Mouse (Mus musculus) ZHBTc4 (cell line): Measurements from ENCODE around the gene Grid2.

ENCODE experiments used
- DNase-seq: peaks from one replicate; pipeline ENCODE4 v3.0.0-alpha.2; 2011; ENCODE audit warnings: low read depth, low spot score

Grid2 gene

DNA sequence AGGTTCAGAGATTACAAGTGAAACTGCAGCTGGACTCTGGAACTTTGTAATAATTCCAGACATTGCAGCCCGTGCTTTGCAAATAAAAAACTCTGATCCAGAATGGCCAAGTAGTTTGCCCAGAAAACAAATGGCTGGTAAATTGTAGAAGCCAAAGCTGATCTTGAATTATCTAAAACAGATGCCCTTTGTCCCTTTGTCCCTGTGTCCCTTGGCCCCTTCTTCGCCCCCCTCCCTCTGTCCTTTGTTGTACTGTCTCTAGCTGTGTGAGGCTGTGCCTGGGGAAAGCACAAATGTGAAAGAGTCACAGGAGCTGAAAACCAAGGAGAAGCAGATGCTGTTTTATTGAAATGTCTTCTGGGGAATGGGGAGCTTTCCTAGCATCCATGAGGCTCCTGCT lies 1341.2 kb downstream of the Grid2 start:
- DNase-seq = no peak

DNA sequence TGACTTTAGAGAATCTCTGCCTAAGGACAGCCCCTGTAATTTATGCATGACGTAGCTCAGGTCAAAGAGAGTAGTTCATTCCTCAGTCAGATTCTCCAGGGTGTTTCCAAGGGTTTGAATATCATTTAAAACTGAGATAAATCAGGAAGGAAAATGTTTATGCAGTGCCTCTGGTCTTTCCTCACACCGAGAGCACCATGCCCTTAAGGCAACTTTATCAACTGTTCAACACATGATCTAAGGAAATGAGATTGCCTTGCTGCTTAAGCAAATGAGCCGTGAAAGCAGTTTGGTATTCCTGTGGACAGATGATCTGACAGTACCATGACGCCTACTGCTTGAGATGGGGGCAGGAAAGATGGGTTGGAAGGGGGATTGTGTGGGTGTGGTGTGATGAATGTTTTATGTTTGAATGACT lies 1342.5 kb downstream of the Grid2 start:
- no peak for DNase-seq

DNA sequence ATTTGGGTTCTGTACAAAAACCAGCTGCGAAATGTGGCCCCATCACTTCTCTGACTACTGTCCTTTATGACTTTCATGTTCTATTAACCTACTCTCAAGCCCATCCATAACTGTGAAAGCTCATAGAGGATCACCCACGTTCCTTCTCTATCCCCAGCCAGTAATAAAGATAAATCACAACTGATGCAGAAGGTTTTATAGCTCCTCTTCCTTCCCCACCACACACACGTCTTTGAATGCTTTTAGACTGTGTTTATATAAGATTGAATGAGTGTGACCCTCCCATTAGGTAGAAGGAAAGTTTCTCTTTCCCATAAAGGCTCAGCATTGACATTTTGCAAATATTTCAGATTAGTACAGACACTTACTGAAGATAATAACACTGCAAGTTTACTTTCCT lies 1350.1 kb downstream of the Grid2 start:
- DNase-seq = no peak

DNA sequence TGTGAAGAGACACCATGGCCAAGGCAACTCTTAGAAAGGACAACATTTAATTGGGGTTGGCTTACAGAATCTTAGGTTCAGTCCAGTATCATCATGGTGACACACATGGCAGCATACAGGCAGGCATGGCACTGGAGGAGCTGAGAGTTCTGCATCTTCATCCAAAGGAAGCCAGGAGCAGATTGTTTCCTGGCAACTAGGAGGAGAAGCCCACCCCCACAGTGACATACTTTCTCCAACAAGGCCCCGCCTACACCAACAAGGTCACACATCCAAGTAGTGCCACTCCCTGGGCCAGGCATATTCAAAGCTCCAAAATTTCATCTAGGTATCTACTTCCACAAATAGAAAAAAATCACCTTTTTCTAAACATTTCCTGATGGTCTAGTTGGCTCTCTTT lies 1351.4 kb downstream of the Grid2 start:
- no peak for DNase-seq

DNA sequence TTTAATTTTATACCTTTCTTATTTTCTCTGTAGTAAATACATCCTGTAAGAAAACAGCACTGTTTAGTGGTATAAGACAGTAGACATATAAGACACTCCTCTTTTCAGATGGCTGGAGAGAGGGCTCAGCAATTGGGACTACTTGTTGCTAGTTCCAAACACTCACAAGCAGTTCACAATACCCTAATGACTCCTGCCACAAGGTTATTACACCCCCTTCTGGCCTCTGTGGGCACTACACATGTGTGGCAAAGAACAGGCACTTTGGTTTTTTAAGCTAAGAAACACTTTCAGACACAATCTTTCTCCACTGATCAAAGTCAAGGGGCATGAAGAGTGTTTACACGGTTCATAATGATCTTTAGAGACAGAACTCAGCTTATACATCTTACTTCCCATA lies 1352.3 kb downstream of the Grid2 start:
- peak; percentile 53 for DNase-seq

DNA sequence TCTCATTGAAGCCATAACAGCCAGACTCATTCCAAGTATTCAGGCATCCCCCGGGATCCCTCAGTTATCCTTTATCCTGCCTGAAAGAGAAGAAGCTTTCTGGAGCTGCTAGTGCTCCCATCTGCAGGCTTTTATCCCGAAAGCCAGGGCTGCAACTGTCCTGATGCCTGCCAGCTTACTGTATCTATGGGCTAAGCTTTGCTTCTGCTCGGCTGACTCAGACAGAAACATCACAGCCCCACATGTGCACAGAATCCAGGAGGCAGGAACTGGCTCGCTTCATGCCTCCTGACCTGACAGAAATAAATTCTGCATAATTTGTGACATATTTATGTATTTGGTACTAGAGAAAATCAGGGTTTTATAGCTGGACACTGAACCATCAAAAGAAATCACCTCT lies 1361.2 kb downstream of the Grid2 start:
- DNase-seq = no peak

DNA sequence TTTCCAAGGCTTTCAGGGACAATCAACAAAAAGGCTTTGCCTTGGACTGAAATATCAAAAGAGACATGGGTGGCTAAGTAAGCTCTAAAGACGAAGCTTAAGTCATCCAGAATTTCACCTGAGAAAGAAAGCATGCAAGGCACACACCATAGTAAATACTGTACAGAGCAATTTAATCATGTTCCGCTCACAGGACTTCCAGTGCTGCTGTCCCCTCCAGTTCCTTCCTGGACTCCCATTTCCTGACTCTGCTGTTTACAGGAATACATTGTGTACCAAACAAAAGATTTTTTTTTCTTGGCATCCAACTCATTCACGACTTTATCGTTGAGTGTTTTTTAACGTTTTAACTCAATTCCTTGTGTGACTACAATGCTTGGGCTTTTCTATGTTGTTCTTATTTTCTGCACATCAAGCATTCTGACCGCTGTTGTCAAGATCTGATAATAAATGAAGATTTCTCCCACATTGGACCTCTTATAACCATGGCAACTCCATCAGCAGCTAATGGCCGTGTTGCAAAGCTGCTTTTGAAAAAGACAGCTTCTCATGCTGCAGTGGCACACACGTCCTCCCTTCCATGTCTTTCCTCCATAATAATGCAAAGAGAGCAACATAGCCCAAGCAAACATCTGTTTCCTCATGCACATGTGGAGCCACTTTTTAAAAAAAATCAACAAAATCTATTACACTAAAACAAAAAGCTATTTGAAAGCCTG lies 1361.9 kb downstream of the Grid2 start:
- DNase-seq = no peak

DNA sequence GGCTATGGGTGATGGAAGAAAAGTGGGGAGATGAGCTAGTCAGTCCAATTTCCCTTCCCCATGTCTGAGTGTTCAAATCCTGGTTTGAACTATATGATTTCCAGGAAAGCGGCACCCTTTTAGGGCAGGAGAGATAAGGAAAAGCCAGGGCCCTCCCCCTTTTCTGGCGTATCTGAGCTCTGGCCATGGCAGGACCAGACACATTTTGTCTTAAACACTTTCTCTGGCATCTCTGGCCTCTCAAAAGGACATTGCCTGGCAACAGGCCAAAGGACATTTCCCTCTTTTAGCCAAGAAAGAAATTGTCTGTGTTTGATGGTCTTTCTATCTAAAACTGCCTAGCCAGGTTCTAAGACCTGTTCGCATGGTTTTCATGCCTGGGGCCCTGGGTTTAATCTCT lies 1367.7 kb downstream of the Grid2 start:
- DNase-seq = no peak

DNA sequence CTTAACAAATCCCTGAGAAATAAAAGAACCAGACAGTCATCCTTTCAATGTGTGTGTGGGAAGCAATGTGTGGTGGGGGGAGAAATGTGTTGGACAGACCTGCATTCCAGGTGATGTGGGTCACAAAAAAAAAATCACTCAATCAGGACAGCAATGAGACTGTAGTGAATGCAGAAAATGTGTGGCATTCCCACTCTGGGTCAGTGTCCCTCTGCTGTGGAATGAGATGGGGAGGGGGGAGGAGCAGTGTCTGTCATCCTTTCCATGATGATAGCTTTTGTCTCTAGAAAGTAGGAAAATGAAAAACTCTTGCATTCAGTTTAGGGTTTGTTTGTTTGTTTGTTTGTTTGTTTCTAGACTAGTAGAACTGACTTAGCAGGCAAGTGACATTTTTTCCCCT lies 1392.0 kb downstream of the Grid2 start:
- no peak for DNase-seq

DNA sequence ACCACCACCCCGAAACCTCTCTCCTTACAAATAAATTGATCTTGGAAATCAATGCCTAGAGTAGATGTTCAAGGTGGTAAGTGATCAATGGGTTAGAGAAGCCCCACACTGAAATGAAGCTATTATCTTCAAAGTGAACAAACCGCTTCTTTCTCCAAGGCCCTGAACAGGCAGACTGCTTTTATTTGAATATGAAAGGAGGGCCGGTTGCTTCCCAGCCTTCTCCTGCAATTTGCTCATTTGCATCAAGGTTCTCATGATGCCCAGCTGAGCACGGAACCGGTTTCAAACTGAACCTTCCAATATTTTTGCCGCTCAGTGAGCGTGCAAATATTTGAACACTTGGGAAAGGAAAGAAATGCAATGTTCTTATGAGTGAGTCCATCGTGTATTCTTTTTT lies 1392.5 kb downstream of the Grid2 start:
- DNase-seq = peak; percentile 59

DNA sequence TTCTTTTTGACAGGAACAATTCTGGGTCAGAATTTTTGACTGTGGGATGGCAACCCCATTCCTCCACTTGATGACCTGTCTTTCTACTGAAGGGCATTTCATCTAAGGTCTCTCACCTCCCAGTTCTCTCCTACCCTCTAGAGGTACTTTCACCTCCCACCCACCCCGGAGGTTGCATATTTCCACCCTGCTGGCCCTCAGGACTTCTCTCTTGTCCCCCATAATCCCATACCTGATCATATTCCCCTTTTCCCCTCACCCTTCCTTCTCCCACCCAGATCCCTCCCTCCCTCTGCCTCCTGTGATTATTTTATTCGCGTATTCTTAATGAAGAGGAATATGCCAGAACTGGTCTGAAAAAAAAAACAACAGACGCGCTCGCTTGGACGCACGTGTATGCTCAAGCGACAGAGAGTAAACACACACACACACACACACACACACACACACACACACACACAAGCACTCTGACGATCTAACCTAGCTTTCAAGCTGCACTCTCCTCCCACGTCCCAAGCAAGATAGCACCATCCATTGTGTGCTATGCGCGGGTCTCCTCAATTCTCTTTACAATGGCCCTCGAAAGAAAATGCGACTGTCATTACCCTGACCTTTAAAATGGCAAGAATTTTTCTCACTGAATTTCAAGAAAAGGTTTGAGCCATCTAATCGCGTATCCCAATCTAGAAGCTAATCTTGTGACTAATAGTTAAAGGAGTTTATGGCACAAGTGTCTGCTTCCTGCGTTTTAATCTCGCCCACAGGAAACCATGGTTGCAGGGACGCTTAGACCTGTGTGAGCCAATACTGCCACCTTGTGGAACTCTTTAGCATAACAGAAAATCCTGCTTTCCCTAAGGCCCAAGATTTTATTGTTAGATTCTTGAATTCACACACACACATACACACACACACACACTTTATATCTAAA lies 1393.9 kb downstream of the Grid2 start:
- peak; percentile 81 for DNase-seq

DNA sequence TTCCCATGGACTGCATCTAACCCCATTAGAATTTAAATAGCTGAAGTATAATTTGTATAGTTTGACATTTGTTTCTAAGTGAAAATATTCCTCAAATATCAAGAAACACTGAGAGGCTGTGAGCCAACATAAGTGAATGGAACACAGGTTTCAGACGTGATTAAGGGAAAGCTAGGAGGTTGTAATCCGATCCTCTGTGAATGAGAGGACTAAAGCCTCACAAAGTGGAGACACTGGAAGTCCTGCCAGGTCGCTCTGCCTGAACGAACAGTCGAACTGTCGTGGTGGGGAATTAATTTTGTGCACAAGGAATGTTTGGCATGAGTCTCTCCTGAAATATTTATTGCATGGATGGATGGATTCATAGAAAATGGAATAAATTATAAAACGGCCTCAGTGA lies 1395.1 kb downstream of the Grid2 start:
- DNase-seq = no peak

DNA sequence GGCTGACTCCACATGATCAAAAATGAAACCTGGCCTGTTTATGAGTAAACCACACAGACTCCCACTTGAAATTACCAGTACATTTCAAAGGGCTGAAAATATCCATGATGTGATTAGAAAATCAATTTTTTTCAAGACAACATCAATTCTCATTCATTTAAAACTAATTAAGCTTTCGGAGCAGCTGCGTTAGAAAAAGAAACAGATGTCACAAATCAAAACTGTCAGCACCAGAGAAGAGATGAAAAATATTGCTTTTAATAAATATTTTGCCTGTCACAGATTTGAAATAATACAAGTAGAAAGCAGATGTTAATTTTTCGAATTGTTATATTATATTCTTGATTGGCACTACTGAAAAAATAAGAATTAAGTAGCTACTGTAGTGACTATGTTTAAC lies 1415.3 kb downstream of the Grid2 start:
- no peak for DNase-seq

DNA sequence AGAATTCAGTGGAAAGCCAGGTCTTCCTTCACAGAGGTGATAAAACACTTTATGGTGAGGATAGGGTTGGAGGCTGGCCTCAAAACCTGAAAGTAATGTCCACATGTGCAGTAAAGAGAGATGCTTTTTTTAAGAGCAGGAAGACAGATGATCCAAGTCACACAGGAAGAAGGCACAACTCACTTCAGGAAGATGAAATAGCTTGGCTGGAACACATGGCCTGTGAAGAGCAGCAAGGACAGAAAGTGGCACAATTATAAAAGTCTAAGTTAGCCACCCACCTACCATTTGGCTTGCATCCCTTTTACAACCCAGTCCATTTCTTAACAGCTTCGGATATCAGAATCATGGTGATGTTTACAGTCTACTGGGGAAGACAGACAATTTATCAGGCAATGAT lies 1423.1 kb downstream of the Grid2 start:
- DNase-seq = no peak

DNA sequence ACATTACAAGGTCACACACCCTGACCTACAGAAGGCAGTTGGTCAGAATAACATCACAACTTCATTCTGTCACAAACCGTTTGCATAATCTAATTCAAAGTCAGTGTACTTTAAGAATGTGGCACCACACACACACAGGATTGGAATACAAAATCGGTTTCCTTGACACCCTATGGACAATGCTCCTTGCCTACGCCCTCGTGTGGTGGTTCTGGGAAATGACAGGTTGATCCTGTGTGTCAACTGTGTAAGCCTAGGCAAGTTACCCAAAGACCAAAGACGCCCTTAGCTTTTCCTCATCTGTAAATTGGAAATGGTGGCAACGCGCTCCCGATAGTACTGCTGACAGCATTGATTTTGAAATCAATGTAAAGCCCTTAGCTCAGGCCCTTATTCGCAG lies 1428.3 kb downstream of the Grid2 start:
- DNase-seq = peak; percentile 91

DNA sequence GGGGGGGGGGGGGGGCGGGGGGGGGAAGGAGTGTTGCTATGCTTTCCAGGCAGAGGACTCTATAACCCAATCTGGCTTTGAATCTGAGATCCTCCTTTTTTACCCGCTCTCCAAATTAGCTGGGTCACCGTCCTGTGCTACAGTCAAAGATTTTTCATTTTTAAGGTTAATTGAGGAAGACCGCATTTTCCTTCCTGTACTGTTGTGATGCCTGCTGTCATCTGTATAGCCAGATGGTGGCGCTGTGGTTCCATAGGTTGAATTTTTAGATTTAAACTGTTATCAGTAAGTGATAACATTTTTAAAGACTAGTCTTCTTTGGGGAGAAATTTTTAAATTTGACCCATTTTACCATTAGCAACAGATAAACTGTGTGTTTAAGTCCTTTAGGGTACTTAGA lies 1429.3 kb downstream of the Grid2 start:
- DNase-seq = peak; percentile 67

DNA sequence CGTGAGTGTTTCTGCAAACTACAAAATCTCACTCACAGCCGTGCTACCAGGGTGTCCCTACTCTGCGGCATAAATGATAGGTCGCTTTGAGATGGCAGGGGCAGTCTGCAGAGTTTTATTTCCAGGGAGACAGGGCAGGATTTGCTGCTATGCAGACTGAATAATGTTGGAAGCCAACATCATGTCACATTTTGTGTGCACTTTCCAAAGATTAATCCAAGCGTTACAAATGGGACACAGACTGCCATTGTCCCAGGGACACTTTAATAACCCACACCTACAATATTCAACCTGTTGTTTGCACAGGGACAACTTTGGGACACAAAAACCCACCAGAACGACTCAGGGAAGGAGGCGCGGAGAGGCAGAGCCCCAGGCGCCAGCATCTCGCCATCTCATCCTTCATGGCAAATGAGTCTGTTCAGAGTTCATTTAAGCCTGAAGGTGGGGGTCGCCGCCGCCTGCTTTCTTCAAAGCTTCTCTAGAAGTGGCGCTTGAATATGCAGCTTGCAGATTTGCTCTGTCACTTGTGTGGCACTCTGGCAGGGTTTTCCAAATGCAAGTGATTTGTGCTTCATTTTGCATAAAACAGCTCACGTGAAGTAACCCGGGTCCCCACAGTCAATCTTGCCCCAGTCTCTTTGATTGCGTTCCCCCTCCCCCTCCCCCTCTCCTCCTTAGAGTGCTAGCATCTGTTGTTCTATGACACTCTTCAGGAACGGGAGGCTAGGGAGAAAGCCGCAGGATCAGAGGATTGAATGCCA lies 1432.7 kb downstream of the Grid2 start:
- peak; percentile 49 for DNase-seq

DNA sequence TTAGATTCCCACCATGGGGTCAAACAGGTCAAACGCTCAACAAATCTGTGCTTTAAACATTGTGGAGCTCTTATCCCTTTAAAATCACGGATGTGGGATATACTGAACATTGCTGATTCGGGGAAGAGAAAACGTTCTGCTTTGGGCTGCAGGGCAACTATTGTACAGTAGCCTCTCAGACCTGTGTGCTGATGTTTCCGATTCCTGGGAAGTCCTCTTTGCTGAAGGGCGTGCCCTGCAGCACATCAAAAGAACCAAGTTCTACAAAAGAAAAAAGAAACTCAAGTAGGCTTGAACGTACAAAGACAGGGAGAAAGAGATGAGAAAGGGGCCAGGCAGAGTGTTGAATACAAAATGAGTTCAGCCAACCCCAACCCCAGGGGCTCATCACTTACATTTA lies 1439.0 kb downstream of the Grid2 start:
- DNase-seq = peak; percentile 74

DNA sequence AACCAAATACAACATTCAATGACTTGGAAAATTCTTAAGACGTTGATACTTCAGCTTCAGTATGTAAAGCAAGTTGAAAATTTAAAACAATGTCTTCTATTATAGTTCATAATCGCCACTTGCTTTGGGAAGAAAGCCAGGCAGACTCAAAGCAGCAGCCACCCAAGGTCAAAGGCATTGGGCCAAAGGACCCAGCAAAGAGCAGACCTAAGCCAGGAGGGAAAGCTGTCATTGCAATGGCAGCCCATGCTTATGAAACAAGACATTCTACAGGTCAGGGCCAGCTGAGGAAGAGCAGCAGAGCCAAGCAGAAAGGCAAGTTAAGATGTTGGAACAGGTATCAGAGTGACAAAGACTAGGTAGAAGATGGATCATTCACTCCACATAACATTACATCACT lies 1448.0 kb downstream of the Grid2 start:
- no peak for DNase-seq

DNA sequence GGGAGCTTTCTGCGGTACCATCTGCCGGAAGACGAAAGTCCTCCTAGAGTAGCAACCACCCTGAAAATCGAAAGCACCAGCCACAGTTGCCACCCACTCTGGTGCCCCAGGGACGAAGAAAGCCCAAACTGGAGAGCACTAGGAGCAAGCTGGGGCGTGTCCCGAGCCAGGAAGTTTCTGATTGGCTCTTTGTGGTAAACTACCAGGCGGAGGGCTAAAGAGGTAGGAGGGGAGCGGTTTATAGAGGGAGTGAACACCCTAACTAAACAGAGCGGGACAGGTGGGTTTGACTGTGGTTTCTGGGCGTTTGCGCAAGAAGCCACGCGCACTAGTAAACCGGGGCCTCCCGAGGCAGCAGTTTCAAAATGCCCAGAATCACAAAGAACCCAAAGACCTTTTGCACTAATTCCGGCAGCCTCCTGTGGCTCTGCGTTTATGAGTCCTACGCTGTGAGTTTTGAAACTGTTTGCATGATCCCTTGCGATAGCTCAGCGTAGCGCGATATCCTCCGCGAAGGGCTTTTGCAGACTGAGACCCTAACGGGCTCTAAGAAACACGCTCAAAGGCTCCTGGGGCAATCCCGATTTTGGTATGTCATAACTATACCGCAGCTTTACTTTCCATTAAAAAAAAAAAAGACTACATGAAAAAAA lies 1472.2 kb downstream of the Grid2 start:
- peak; percentile 76 for DNase-seq

DNA sequence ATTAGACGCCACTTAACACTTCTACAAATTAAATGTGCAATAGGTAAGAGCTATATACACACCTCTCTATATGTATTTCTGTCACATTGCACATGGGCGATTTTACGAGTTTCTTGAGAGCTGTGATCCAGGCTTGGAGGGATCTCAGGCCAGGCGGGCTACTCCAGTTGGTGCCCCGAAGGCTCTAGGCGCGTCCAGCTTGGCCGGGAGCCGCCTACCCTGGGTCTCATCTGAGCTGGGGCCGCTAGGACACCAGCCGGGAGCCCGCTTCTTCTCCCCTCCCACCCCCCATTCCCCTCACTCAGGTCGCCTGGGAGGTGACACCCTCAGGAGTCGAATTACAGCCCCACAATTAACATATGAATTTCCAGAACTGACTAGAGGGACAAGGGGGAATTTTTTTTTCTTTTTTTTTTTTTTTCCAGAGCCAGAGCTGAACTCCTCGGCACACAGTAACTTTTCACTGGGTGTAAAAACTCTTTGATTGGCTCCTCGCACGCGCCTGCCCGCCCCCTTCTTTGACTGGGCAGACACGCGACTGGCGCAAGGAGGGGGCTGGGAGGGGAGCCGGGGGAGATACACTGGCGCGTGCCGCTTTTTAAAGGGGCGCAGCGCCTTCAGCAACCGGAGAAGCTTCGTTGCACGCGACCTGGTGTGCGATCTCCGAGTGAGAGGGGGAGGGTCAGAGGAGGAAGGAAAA lies 1473.0 kb downstream of the Grid2 start, which contains the start of gene Atoh1:
Gene Atoh1 (plus strand): TSS at position 627 of the 700 bp plus-strand sequence.
- peak; percentile 91 for DNase-seq
